Mouse (Mus musculus) hindbrain, embryonic 13.5 days (tissue): Measurements from ENCODE around the gene Dcaf6. TPM values are rescaled to one million over a fixed set of nuclear protein-coding genes. Genes with fewer than 3 reads are reported as not detected.
A peak's percentile ranks its signal among the peaks of the same experiment; 100 is the strongest.

Source experiments
- ATAC-seq: fragments of 200-750 bp; cut with Nextera tagmentation; 2 replicates; pipeline ENCODE4 v1.8.0; 2017; ENCODE audit warnings: moderate TSS enrichment; ENCODE audit not compliant: low FRiP score
- H3K27ac ChIP-seq: fragments of 300-500 bp; sonication (generic); 2 replicates; pipeline ENCODE4 v1.5.1; 2015; ENCODE audit warnings: inconsistent platforms, mild to moderate bottlenecking, moderate library complexity
- H3K27me3 ChIP-seq: fragments of 300-500 bp; sonication (generic); 2 replicates; pipeline ENCODE4 v1.6.1; 2015; ENCODE audit warnings: mild to moderate bottlenecking, inconsistent platforms
- H3K36me3 ChIP-seq: fragments of 300-500 bp; sonication (generic); 2 replicates; pipeline ENCODE4 v1.6.1; 2015; ENCODE audit warnings: mild to moderate bottlenecking, inconsistent platforms
- H3K4me1 ChIP-seq: fragments of 300-500 bp; sonication (generic); replicated peaks from 2 replicates; pipeline ENCODE4 v1.6.1; 2015; ENCODE audit warnings: inconsistent platforms
- H3K4me2 ChIP-seq: fragments of 300-500 bp; sonication (generic); 2 replicates; pipeline ENCODE4 v1.6.1; 2015; ENCODE audit warnings: inconsistent platforms, mild to moderate bottlenecking, moderate library complexity
- H3K4me3 ChIP-seq: fragments of 300-500 bp; sonication (generic); 2 replicates; pipeline ENCODE4 v1.5.1; 2015; ENCODE audit warnings: mild to moderate bottlenecking, inconsistent platforms
- H3K9ac ChIP-seq: fragments of 300-500 bp; sonication (generic); 2 replicates; pipeline ENCODE4 v1.6.1; 2015; ENCODE audit warnings: mild to moderate bottlenecking, inconsistent platforms
- H3K9me3 ChIP-seq: fragments of 300-500 bp; sonication (generic); 2 replicates; pipeline ENCODE4 v1.6.1; 2016; ENCODE audit warnings: inconsistent platforms
- WGBS: fragments of 180-500 bp; shearing (Covaris S2); methylation state at CpG from one replicate; pipeline ENCODE4 v1.1.7; 2015; 5-methylcytosine and 5-hydroxymethylcytosine counted together
- polyA plus RNA-seq: library from polyadenylated mRNA; unstranded; fragments of >200 nt; fragmentation: Nextera tagmentation; extraction: Ambion mirVana; gene quantifications from 2 replicates; pipeline ENCODE4 v1.2.1, GENCODE M21; 2015

The Dcaf6 gene
- polyA plus RNA-seq, 1 experiment from 2014 or later: 14.6 TPM

DNA sequence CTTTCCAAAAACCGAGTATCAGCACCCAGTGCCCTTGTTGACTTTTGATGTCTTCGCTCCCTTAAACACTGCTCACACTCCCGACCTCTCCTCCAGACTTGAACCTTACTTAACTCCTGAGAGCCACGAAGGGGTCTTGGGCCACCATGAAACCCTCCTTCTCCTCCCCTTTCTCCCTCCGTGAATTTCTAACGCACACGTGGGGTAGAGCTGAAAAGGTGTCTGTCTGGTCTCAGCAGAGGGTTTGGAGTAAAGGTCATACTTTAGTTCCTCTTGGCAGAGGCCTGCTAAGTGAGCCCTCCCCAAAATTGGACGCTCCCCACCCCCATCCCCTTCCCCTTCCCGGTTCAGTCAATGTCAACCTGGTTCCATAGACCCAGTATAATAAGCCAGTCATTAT lies 1.4 kb upstream of the Dcaf6 start:
- peak overlapping the region; percentile 76 for H3K4me2 ChIP-seq
- H3K27me3 ChIP-seq: no peaks in the 10 kb centered on the region
- H3K4me1 ChIP-seq: peaks cover 14% of the 10 kb centered on the region
- WGBS: 4% methylated on average over 9 of the region's 9 CpGs
- peak overlapping the region; percentile 93 for H3K4me3 ChIP-seq
- no peak for ATAC-seq
- no peaks in the 10 kb centered on the region for H3K36me3 ChIP-seq
- H3K9ac ChIP-seq: peak overlapping the region; percentile 79
- peak overlapping the region; percentile 97; the same call in 1 of the 2 replicates for H3K27ac ChIP-seq
- H3K9me3 ChIP-seq: no peaks in the 10 kb centered on the region

DNA sequence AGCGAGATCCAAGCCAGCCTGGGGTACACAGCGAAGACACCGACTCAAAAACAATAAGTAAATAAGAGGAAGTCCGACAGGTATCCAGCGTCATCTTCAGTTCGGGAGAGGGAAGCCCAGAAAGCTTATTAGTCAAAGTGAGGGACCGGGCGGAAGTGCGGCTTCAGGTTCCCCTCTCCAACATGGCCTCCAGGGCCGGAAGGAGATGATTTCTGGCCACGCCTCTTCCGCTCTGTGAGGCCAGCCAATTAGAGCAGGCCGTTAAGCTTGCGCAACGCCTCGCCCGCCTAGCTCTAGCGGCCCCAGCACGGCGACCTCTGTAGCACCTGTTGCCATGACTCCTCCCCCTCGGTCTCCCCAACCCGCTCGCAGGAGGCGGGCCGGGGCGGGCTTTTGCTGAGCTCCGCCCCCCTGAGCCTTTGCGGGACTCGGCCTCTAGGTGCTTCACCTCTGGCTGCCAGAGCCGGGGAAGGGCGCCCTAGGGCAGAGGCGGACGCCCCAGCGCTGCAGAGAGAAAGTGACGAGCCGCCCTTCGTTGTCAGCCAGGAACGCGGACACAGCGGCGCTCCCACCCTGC lies 614 bp upstream of the Dcaf6 start:
- H3K9ac ChIP-seq: peak overlapping the region; percentile 85
- H3K4me1 ChIP-seq: peaks cover 14% of the 10 kb centered on the region
- H3K4me2 ChIP-seq: peak overlapping the region; percentile 76
- ATAC-seq: peak; percentile 98
- H3K27ac ChIP-seq: peak overlapping the region; percentile 97
- peak overlapping the region; percentile 93 for H3K4me3 ChIP-seq
- no peaks in the 10 kb centered on the region for H3K27me3 ChIP-seq
- no peaks in the 10 kb centered on the region for H3K36me3 ChIP-seq
- WGBS: 1% methylated on average over 41 of the region's 41 CpGs
- no peaks in the 10 kb centered on the region for H3K9me3 ChIP-seq

DNA sequence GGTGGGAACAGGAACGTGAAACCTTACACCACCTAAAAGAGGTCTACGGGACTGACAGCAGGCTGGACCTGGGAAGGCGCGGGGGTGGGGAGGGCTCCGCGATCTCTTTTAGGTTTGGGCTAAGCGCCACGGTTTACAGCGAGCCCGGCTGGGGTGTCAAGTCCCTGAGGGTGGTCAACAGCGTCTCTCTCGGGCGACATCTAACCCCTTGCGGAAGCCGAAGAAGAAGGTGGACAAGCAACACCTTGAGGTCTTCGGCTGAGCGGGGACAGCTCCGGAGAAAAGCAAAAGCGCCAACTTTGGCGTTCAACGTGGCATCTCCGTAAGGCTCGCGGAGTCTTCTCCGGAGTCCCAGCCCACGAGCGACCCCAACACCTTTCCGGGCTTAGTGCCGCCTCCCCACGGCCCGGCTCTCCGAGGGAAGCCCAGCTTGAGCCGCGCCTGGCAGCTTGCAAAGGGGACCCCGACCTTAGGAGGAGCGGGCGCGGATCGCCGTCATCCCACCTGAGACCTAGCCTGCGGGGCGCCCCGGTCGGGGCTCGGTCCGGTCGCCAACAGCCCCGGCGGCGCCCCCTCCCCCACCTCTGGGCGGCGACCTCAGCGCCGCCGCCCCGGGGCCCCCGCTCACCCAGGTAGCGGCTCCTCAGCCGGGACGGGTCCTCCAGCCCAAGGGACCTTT lies 633 bp downstream of the Dcaf6 start:
- no peaks in the 10 kb centered on the region for H3K36me3 ChIP-seq
- peak overlapping the region; percentile 93 for H3K4me3 ChIP-seq
- H3K9ac ChIP-seq: peak overlapping the region; percentile 85
- under 1% methylated on average over 55 of the region's 60 CpGs for WGBS
- H3K27ac ChIP-seq: peak overlapping the region; percentile 97
- H3K27me3 ChIP-seq: no peaks in the 10 kb centered on the region
- no peak for ATAC-seq
- H3K4me1 ChIP-seq: peaks cover 14% of the 10 kb centered on the region
- H3K9me3 ChIP-seq: no peaks in the 10 kb centered on the region
- peak overlapping the region; percentile 94 for H3K4me2 ChIP-seq

DNA sequence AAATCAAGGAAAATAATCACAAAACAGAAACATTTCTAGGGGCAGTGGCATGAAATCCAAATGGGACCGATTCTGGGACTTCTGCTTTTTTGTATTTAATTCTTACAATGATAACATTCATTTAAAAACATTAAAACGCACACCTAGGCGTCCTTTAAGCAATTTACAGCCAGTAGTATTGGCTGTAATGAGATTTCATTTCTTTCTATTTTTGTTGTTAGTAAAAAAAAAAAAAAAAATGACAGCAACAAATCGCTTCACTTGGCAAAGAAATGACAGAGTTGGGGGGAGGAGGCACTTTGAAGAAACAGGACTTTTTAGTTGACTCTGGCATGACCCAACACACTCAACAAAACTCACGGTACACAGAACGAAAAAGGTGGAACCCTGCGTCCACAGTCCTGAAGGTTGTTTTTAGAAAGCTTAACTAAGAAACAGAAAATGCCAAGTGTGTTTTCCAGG lies 1.2 kb downstream of the Dcaf6 start:
- peaks cover 14% of the 10 kb centered on the region for H3K4me1 ChIP-seq
- peak overlapping the region; percentile 85 for H3K9ac ChIP-seq
- H3K27ac ChIP-seq: no peak overlapping the region
- ATAC-seq: no peak
- H3K4me2 ChIP-seq: peak overlapping the region; percentile 94
- peaks cover 3% of the 10 kb centered on the region; the same call in 1 of the 2 replicates for H3K9me3 ChIP-seq
- no peaks in the 10 kb centered on the region for H3K27me3 ChIP-seq
- H3K4me3 ChIP-seq: peak overlapping the region; percentile 93
- 20% methylated on average over 7 of the region's 7 CpGs for WGBS
- no peaks in the 10 kb centered on the region; the same call in 1 of the 2 replicates for H3K36me3 ChIP-seq

DNA sequence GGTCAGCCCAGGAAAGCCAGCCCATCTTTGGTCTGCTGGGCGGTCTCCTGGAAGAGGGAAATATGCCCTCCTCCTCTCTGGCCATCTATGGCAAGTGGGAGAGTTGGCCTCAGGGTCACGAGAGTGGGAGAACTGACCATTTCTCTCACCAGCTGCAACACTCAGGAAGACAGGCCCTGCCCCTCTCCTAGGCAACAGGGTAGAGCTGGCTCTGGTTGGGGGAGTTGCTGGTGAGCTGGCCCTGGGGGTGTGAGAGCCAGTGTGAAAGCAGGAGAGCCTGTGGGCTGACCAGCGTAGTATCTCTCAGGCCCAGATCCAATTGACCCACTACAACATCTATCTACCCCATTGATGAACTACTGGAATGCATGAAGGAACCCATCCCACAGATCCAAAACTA lies 18.6 kb downstream of the Dcaf6 start:
- no peak overlapping the region for H3K4me2 ChIP-seq
- H3K27me3 ChIP-seq: no peaks in the 10 kb centered on the region
- no peaks in the 10 kb centered on the region for H3K4me1 ChIP-seq
- no peak overlapping the region for H3K9ac ChIP-seq
- H3K9me3 ChIP-seq: peaks cover 2% of the 10 kb centered on the region; the same call in 1 of the 2 replicates
- no peak overlapping the region for H3K27ac ChIP-seq
- ATAC-seq: no peak
- 88% methylated on average over 3 of the region's 3 CpGs for WGBS
- H3K4me3 ChIP-seq: no peak overlapping the region
- no peaks in the 10 kb centered on the region for H3K36me3 ChIP-seq

DNA sequence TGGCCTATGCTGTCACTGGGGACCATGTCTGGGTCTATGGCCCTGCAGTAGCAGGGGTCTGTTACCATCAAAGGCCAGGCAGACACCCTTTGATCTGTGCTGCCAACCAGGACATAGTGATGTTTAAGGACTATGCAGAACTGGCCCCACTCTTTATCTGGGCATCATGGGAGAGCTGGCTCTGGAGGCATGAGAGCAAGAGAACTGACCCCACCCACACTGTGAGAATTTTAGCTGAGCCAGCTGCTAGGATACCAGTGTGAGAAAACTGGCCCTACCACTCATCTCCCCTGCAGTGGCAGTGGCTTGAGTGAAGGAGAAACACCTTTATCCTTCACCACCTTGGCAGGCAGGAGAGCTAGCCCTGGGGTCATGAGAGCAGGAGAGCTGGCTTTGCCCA lies 19.1 kb downstream of the Dcaf6 start:
- peaks cover 6% of the 10 kb centered on the region; the same call in 1 of the 2 replicates for H3K9me3 ChIP-seq
- H3K4me1 ChIP-seq: no peaks in the 10 kb centered on the region
- H3K27ac ChIP-seq: no peak overlapping the region
- no peak overlapping the region for H3K4me2 ChIP-seq
- H3K36me3 ChIP-seq: no peaks in the 10 kb centered on the region
- H3K9ac ChIP-seq: no peak overlapping the region
- no peak overlapping the region for H3K4me3 ChIP-seq
- no peaks in the 10 kb centered on the region for H3K27me3 ChIP-seq
- ATAC-seq: no peak; the same call in 1 of the 2 replicates

DNA sequence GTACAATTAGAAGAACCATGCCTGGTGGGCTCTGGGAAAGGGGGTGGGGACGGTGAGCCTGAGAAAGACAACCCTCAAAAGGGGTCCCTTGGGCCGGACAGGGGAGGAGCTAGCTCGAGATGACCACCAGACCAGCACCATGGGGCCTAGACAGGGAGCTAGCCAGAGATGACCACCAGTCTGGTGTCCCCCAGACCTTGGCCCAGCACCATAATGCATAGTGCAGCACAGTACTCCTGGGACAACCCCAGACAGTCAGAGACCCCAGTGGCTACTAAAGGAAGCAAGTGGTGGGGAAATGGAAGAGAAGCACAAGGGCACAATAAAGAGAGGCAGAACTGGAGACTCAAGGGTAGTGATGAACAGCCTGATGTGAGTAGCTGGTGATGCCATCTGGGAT lies 19.5 kb downstream of the Dcaf6 start:
- Histone ChIP-seq H3K36me3 (no peaks in the 10 kb centered on the region), H3K9me3 (peaks cover 6% of the 10 kb centered on the region; the same call in 1 of the 2 replicates), H3K9ac (no peak overlapping the region), H3K4me3 (no peak overlapping the region), H3K4me1 (no peaks in the 10 kb centered on the region), H3K27me3 (no peaks in the 10 kb centered on the region), H3K27ac (no peak overlapping the region), H3K4me2 (no peak overlapping the region)
- 77% methylated on average over 3 of the region's 3 CpGs for WGBS
- peak; percentile 73; the same call in 1 of the 2 replicates for ATAC-seq

DNA sequence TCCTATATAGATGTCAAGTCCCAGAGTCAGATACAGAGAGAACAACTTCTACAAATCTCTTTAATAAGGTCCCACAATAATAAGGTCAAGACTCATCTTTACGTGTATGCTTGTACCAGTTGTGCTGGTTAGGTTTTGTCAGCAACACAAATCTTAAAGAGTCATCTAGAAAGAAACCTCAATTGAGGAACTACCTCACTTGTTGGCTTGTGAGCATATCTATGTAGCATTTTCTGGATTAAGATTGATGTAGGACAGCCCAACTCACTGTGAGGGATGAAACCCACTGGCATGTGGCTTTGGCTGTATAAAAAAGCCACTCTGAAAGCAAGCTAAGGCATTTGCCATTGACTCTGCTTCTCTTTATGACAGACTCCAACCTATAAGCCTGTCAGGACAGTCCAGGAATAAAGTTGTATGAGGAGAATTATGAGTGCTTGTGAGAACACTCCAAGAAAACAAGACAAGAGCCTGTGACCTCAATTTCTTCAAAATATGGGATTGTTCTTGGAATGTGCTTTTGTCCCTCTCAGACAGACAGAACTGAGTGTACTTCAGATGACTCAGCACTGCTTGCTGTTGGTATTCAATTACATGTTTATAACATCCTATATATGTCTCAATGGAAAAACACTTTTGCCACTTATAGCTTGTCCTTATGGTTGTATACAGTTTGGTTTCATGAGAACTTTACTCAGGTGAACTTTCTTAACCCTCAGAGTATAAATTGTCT lies 21.8 kb downstream of the Dcaf6 start:
- no peaks in the 10 kb centered on the region for H3K27me3 ChIP-seq
- H3K27ac ChIP-seq: no peak overlapping the region
- H3K4me3 ChIP-seq: no peak overlapping the region
- no peaks in the 10 kb centered on the region for H3K36me3 ChIP-seq
- H3K9me3 ChIP-seq: peaks cover 6% of the 10 kb centered on the region; the same call in 1 of the 2 replicates
- no peak for ATAC-seq
- no peak overlapping the region for H3K9ac ChIP-seq
- 89% methylated on average over 1 of the region's 1 CpGs for WGBS
- no peak overlapping the region for H3K4me2 ChIP-seq
- H3K4me1 ChIP-seq: no peaks in the 10 kb centered on the region

DNA sequence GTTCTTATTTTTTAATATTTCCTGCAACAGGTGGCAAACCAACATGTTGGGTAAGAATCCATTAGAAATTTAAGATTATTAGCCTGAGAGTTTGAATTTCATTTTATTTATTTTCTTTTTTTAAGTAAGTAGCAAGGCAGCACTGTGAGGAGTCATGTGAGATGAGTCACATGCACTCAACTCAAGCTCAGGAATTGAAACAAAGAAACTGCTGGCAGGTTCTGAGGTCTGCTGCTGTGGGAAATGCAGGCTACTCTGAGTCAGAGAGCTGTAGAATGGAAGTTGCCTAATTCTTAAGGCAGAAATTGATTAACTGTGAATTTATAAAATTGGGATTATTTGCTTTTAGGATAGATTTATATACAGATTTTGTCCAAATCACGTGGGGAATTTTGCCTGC lies 27.4 kb downstream of the Dcaf6 start:
- Histone ChIP-seq H3K4me3 (no peak overlapping the region), H3K4me1 (no peaks in the 10 kb centered on the region), H3K36me3 (no peaks in the 10 kb centered on the region), H3K27ac (no peak overlapping the region), H3K9me3 (peaks cover 6% of the 10 kb centered on the region; the same call in 1 of the 2 replicates), H3K4me2 (no peak overlapping the region), H3K27me3 (no peaks in the 10 kb centered on the region), H3K9ac (no peak overlapping the region)
- 91% methylated on average over 1 of the region's 1 CpGs for WGBS
- ATAC-seq: no peak

DNA sequence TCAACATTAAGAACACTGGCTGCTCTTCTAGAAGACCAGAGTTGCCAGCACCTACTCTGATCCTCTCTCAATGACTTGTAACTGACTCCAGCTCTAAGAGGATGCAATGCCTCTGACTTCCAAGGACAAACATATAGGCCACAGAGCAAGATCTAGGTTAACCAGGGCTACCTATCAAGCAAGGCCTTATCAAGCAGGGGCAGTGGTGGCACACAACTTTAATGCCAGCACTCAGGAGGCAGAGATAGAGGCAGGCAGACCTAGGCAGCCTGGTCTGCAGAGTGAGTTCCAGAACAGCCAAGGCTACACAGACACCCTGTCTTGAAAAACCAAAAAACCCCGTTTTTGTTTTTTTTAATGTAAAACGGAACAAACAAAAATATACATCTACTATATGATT lies 34.0 kb downstream of the Dcaf6 start:
- Histone ChIP-seq H3K9me3 (no peaks in the 10 kb centered on the region), H3K4me2 (no peak overlapping the region), H3K4me1 (no peaks in the 10 kb centered on the region), H3K36me3 (0 out of 2 replicates have a peak, but pooled peaks cover 2% of the 10 kb centered on the region), H3K27me3 (no peaks in the 10 kb centered on the region), H3K27ac (no peak overlapping the region), H3K9ac (no peak overlapping the region), H3K4me3 (no peak overlapping the region)
- no peak for ATAC-seq
- WGBS: 97% methylated on average over 2 of the region's 2 CpGs

DNA sequence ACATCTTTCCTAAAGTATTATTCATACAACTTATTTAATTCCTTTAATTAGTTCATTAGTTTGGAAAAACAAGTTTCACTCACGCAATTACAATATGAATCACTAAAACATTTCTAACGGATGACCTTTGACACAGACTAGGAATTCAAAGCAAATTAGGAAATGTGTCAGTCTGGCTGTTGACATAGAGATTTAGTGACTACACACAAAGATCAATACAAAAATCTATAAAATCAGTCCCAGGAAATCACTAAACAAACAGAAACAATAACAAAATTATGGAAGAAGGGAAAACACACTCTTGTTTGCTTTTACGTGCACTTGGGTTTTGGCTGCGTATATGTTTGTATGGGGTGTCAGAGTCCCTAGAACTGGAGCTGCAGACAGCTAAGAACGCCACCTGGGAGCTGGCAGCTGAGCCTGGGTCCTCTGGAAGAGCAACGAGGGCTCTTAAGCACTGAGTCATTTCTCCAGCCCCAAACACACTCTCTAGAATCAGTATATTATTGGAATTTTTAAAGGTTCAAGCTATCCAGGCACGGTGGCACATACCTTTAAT lies 38.8 kb downstream of the Dcaf6 start:
- Histone ChIP-seq H3K9ac (no peak overlapping the region), H3K27ac (no peak overlapping the region), H3K36me3 (0 out of 2 replicates have a peak, but pooled peaks cover 2% of the 10 kb centered on the region), H3K9me3 (no peaks in the 10 kb centered on the region), H3K27me3 (no peaks in the 10 kb centered on the region), H3K4me3 (no peak overlapping the region), H3K4me2 (no peak overlapping the region), H3K4me1 (no peaks in the 10 kb centered on the region)
- 86% methylated on average over 7 of the region's 7 CpGs for WGBS
- no peak for ATAC-seq

DNA sequence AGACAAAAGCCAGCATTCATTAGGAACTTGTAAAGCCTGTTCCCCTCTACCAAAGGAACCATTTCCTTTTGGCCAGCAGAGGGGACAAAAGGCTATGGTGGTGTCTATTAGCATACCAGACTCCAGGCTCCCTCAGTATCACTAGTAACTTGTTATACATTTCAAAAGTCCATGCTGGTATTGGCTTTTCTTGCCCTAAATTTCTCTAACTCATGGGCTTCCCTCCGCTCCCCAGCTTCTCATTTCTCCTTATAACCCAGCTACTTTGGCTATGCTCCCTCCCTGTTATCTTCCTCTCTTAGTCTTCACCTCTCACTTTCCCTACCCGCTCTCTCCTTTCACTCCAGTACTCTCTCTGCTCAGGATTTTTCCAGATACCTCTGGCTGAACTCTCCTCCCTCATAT lies 63.9 kb downstream of the Dcaf6 start:
- Histone ChIP-seq H3K9me3 (no peaks in the 10 kb centered on the region), H3K9ac (no peak overlapping the region), H3K4me1 (no peaks in the 10 kb centered on the region), H3K4me3 (no peak overlapping the region), H3K36me3 (no peaks in the 10 kb centered on the region), H3K27me3 (no peaks in the 10 kb centered on the region), H3K4me2 (no peak overlapping the region), H3K27ac (no peak overlapping the region)
- WGBS: 86% methylated on average over 2 of the region's 2 CpGs
- no peak for ATAC-seq
